Mouse (Mus musculus): ENCODE results near the gene Gm9195.

The Gm9195 gene

DNA sequence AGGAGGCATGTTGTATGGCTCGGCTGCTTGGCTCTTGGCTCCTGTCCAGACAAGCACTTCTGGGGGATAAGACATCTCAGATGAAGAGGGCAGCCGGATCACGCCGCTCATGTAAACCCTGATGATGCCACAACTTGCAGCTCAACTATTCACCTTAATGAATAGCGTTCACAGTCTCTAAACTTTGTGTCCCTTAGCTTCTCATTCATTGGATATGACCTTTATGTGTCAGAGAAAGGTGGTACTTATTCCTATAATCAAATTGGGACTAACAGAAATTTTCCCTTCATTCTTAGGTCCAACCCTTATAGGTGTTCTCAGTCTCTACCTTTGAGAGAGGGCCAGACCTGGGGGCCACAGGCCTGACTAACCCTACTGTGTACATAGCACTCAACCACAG, at the start of gene Gm9195:
Gm9195 (minus strand) TSS at position 101 of the 400 bp plus-strand sequence.
- no peak for DNase-seq (ENCODE audit: low spot score in 2 of 2)

DNA sequence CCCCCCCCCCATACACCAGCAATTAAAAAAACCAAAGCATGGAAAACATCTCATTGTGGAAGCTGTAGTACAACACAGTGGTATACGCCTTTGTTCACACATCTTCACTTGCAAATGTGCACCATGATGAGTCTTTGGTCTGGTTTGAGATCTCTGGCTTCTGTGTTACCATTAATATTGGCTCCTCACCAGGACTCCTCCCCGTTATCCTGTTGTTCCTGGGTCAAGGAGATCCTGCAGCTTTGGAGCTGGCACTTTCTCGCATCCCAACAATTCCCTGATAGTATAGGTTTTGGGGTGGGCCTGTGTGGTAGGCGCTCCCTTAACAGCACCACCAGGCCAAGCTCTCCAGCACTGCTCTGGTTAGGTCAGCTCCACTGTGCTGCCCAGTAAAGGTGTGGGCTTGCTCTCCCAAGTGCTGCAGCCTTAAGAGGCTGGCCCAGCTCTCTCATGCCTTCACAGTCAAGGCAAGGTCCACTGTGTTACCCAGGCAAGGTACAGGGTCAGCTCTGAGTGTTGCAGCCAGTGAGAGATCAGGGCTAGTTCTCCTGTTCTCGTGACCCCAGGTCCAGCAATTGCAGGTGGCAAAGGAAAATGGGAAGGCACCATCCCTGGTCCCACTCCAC, 44.9 kb upstream of the Gm9195 start:
- no peak for DNase-seq (ENCODE audit: low spot score in 2 of 2)

- DNase-seq (ENCODE audit: low spot score in 2 of 2): no peak
These were observed 42.2 kb upstream of the Gm9195 start for GRCm38 (mm10) chr14:72533862-72534261.

GRCm38 (mm10) chr14:72532028-72532917, 40.6 kb upstream of the Gm9195 start:
- DNase-seq (ENCODE audit: low spot score in 2 of 2): no peak

- DNase-seq (ENCODE audit: low spot score in 2 of 2): no peak
These were observed 35.5 kb upstream of the Gm9195 start for GRCm38 (mm10) chr14:72527126-72527525.

DNA sequence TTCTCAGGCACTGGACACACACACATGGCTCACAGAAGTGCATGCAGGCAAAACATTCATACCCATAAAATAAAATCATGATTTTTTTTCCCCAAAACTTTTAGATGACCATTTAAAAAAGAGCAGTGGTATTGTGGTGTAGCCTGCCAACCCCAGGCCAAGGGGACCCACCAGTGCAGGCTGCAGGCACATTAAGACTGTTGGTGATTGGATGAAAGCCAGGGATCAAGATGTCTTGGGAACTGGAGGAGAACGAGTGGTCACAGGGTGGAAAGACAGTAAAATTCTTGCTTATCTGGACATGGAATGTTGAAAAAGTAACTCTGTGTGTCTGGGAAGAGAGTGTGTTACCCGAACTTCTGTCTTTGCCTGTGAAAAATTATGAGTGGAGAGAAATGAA, 27.9 kb upstream of the Gm9195 start:
- DNase-seq (ENCODE audit: low spot score in 2 of 2): no peak

DNA sequence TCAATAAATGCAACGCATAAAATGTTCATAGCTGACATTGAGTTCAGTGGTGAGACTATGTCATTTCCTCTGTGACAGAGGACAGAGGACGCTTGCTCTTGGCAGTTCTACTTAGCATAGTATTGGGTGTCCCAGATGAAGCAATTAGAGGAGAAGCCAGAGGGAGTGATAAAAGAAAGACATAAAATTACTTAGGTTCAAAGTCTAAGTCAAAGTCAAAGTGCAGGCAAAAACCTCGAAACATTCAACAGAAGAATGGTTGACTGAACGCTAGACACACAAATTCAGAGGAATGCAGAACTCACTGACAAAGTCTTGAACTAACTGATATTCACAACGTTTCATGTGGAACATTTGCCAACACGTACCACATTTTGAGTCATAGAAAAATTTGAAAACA, 27.1 kb upstream of the Gm9195 start:
- no peak for DNase-seq (ENCODE audit: low spot score in 2 of 2)

DNA sequence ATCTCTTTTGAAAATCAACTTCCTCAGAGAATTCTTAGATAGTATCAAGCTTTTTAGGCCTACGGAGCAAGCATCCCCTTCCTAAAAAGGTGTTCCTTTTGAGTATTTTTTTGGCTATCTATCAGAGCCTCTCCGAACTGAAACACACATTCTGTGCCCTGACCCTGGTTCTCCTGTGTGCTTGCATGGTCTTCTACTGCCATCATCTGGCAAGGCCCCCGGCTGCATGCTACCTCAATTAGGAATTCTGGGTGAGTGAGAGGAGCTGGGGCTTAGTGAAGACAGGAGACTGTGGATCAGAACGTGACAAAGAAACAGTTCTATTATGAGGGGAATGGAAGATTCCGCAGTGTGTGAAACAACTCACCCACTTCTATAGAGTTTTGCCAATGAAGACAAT, 24.7 kb upstream of the Gm9195 start:
- no peak for DNase-seq (ENCODE audit: low spot score in 2 of 2)

DNA sequence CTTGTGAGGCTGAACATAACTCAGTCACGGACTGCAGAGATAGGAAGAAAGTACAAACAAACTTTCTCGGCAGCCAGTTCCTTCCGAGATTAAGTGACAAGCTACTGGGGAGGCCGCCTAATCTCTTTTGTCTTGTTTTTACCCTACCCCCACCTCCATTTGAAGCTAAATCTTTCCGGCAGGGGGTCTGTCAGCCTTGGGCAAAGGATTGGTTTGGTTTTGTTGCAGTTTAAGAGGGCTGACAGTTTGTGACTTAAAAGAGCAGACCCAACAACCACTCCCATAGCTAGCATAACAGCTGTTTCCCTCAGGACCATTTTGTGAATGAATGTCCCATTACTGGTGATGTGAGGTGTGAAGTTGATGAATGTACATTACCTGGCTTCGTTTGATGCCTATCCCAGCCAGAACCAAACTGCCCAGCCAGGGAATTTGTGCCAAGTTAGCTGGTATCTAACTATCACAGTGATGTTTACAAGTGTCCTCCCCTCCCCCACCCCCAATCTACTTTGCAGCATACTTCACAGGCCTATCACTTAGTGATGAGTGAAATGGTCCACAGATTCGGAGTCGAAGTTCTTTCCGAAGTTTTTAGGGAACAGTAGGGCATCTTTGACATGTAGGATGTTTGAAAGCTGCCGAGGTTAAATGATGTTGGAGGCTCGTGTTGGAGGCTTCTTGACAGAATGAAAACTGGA, 15.2 kb upstream of the Gm9195 start:
- DNase-seq (ENCODE audit: low spot score in 2 of 2): no peak

- DNase-seq (ENCODE audit: low spot score in 2 of 2): no peak
These were observed 14.5 kb upstream of the Gm9195 start for GRCm38 (mm10) chr14:72506018-72506722.

DNA sequence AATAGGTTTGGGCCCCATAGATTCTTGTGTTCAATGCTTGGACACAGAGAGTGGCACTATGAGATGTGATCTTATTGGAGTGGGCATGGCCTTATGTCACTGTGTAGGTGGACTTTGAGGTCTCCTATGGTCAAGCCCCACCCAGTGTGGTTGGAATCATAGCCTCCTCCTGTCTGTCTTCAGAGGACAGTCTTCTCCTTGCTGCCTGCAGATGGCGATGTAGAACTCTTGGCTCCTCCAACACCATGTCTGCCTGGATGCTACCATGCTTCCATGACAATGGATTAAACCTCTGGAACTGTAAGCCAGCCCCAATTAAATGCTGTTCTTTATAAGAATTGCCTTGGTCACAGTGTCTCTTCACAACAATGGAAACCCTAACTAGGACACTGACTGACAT, 13.3 kb upstream of the Gm9195 start:
- DNase-seq (ENCODE audit: low spot score in 2 of 2): no peak

DNA sequence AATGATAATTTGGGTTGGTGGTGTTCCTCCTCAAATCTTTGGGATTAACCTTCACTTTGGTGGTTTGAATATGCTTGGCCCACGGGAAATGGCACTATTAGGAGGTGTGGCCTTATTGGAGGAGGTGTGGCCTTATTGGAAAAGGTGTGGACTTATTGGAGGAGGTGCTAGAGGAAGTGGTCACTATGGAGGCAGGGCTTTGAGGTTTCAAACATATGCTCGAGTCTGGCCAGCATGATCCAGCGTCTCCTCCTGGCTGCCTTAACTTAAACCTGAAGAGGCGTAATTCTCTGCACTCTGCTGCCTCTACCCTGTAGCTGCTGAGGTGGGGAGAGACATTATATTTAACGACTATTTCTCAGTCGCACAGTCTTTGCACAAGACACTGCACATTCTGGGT, 11.6 kb upstream of the Gm9195 start:
- no peak for DNase-seq (ENCODE audit: low spot score in 2 of 2)

DNA sequence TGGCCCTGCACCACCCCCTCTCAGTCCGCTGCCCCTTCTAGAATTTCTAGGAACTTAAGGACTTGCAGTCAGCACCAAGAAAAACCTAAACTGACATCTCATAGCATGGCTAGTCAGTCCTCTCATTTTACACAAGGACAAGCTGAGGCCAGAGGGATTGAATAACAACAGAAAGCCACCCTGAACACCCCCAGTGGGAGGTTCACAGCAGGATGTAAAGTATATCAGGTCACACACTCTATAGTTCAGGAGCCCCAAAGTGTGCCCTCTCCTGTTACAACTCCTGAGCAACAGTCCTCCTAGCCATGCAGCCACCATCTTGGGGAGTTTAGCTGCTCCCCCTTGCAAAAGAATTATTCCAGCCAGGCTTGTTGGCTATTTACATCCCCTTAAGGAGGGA, 2.1 kb upstream of the Gm9195 start:
- no peak for DNase-seq (ENCODE audit: low spot score in 2 of 2)

GRCm38 (mm10) chr14:72490367-72490766, 1.3 kb downstream of the Gm9195 start:
- DNase-seq (ENCODE audit: low spot score in 2 of 2): no peak

DNA sequence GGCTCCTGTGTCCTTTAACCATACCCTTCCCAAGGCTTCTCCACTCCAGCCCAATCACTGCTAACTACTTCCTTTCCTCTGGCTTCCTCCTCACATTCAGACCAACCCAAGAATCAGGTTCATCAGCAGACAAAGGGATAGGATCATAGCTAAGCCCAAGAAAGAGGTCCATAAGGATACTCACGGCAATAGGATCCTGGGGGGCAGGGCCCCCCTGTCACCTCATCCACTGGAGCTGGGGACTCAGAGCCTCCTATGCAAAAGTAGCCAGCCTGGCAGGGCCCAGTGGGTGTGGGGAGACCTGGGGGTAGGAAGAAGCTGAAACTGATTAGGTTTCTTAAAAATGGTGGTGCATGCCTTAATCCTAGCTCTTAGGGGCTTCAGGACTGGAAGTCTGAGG, 17.1 kb downstream of the Gm9195 start:
- DNase-seq (ENCODE audit: low spot score in 2 of 2): no peak

GRCm38 (mm10) chr14:72468429-72468828, 23.2 kb downstream of the Gm9195 start:
- no peak for DNase-seq (ENCODE audit: low spot score in 2 of 2)

DNA sequence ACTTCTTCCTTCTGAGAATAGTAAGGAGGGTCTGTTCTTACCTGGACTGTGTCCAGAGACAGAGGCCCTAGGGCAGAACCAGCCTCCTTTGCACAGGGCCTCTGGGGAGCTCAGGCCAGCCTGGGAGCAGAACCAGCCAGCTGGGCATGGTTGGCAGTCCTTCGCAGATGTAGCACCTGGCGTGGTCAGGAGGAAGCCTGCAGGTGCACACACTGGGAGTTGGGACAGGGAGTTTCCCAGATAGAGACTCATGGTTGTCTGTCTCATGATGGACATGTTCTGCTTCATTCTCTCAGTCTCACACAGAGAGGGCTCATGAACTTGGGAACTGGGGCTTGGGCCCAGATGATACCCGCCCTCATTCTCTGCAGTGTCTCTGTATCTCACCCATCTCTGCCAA, 25.3 kb downstream of the Gm9195 start:
- DNase-seq (ENCODE audit: low spot score in 2 of 2): no peak

DNA sequence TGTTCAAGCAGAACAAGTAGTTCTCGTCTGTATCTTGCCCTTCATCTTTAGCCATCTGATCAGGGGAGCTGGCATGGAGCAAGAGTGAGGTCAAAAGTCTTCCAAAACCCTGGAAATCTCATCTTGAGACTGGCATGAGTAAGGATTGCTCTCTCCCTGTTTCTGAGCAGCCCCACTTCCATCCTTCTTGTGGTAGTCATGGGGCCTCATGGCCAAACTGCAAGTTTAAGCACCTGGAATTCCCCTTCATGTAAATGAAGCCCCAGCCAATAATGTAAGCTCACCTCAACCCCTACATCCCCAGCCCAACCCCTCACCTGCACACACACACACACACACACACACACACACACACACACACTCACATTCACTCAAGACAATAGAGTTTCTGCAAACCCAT, 30.0 kb downstream of the Gm9195 start:
- DNase-seq (ENCODE audit: low spot score in 2 of 2): no peak

- DNase-seq (ENCODE audit: low spot score in 2 of 2): no peak
These were observed 31.3 kb downstream of the Gm9195 start for GRCm38 (mm10) chr14:72460291-72460690.

DNA sequence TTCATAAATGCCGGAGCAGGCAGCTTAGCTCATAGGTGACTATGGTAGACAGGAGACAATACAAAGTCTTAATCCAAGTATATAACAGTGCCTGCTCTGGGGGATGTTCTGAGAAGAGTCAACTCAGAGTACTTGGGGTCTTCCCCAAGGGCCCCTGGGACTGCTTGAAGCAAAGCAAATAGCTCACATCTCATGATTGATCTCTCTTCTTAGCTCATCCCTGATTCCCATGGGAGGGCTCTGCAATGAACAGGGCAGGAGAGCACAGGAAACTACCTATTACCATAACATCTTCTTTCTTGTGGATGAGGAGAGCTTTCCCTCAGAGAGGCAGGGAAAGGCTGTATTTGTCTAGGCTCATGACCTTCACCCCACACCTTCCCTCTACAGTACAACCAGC, 32.7 kb downstream of the Gm9195 start:
- DNase-seq (ENCODE audit: low spot score in 2 of 2): no peak

GRCm38 (mm10) chr14:72447141-72448091, 44.2 kb downstream of the Gm9195 start:
- DNase-seq (ENCODE audit: low spot score in 2 of 2): no peak

Data from spleen, postnatal 36 days (tissue).